Mouse (Mus musculus) WW6 (cell line): ENCODE measurements around the gene Steap3.

Experiments used
- DNase-seq: peaks from one replicate; pipeline ENCODE4 v3.0.0-alpha.2; 2013; ENCODE audit warnings: low read depth, low spot score

Steap3 gene

GRCm38 (mm10) chr1:120251193-120251592, 21.3 kb downstream of the Steap3 start:
- DNase-seq = no peak

GRCm38 (mm10) chr1:120250586-120250985, 21.9 kb downstream of the Steap3 start:
- DNase-seq = no peak

GRCm38 (mm10) chr1:120249842-120250241, 22.7 kb downstream of the Steap3 start:
- DNase-seq = no peak

- no peak for DNase-seq
Measured at GRCm38 (mm10) chr1:120248156-120248555, 24.3 kb downstream of the Steap3 start.

- DNase-seq = no peak
Measured at GRCm38 (mm10) chr1:120247351-120247750, 25.2 kb downstream of the Steap3 start.

GRCm38 (mm10) chr1:120246946-120247345, 25.6 kb downstream of the Steap3 start:
- DNase-seq = no peak

- DNase-seq = no peak
Measured at GRCm38 (mm10) chr1:120245661-120246131, 26.8 kb downstream of the Steap3 start.

- DNase-seq = no peak
Measured at GRCm38 (mm10) chr1:120244646-120245045, 27.9 kb downstream of the Steap3 start.

GRCm38 (mm10) chr1:120243987-120244386, 28.5 kb downstream of the Steap3 start:
- no peak for DNase-seq

GRCm38 (mm10) chr1:120237068-120237467, 35.4 kb downstream of the Steap3 start:
- DNase-seq = no peak

- no peak for DNase-seq
Measured at GRCm38 (mm10) chr1:120236424-120236823, 36.1 kb downstream of the Steap3 start.

- no peak for DNase-seq
Measured at GRCm38 (mm10) chr1:120235631-120236215, 36.8 kb downstream of the Steap3 start.

GRCm38 (mm10) chr1:120232170-120232569, 40.3 kb downstream of the Steap3 start:
- DNase-seq = no peak

- peak; percentile 18 for DNase-seq
Measured at GRCm38 (mm10) chr1:120231334-120231733, 41.2 kb downstream of the Steap3 start.

GRCm38 (mm10) chr1:120229723-120230471, 42.6 kb downstream of the Steap3 start:
- no peak for DNase-seq

GRCm38 (mm10) chr1:120223613-120224012, 48.9 kb downstream of the Steap3 start:
- DNase-seq = no peak

GRCm38 (mm10) chr1:120221285-120221684, 51.2 kb downstream of the Steap3 start:
- DNase-seq = no peak

- no peak for DNase-seq
Measured at GRCm38 (mm10) chr1:120220841-120221240, 51.7 kb downstream of the Steap3 start.

- no peak for DNase-seq
Measured at GRCm38 (mm10) chr1:120208502-120209230, 63.8 kb downstream of the Steap3 start.

- DNase-seq = no peak
Measured at GRCm38 (mm10) chr1:120207568-120207967, 64.9 kb downstream of the Steap3 start.

GRCm38 (mm10) chr1:120204834-120205233, 67.7 kb downstream of the Steap3 start:
- DNase-seq = no peak

GRCm38 (mm10) chr1:120203836-120204235, 68.7 kb downstream of the Steap3 start:
- no peak for DNase-seq
